Mouse (Mus musculus) lung, postnatal 4 days (tissue): ENCODE measurements around the gene Taok3.

Experiments
- DNase-seq, 2 experiments: peaks; one replicate each; pipeline ENCODE4 v3.0.0; 2021

Taok3 gene

GRCm38 (mm10) chr5:117119777-117120488 is at the start of gene Taok3:
TSS of gene Taok3 (plus strand) at chr5:117120129.
- peak; percentile 99 to 100 for DNase-seq

DNA sequence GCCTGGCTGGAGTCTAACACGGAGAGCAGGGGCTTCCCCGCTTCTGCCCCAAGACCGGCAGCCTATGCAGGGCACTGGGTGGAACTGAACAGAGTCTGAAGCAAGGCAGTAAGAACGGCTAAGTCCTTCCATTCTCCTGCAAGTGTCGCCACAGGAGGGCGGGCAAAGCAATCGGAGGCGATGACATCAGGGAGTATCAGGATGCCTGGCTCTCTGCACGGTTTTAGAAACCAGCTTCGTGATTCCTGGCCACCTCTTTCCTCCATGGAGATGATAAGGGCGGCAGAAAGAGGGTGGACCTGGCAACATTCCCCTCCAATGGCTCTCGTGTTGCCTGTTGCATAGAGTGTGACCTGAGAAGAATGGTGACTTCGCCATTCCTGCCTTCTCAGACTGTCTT is 32.2 kb upstream of the Taok3 start:
- DNase-seq, result no peak

GRCm38 (mm10) chr5:117089147-117089546 is 30.8 kb upstream of the Taok3 start:
- no peak for DNase-seq

DNA sequence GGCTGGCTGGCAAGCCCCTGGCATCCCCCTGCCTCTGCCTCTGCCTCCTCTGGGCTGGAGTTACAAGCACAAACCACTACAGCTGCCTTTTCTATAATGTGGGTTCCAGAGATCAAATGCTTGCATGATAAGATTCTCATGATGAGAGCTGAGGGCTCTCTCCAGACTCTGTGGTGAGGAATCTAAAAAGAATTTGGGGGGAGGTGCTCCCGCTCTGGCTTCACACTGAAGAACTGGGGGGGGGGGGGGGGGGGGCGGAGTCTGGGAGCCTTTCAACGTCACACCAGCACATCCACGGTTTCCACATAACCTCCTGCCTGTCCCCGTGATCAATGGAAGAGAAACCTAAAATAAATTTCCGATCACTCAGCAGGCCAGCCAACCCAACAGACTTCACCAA is 30.1 kb upstream of the Taok3 start:
- DNase-seq, result no peak

GRCm38 (mm10) chr5:117094431-117094830 is 25.5 kb upstream of the Taok3 start:
- peak; percentile 31 to 44 for DNase-seq

GRCm38 (mm10) chr5:117096716-117097115 is 23.2 kb upstream of the Taok3 start:
- peak; percentile 46 to 64 for DNase-seq

GRCm38 (mm10) chr5:117099008-117099407 is 20.9 kb upstream of the Taok3 start:
- no peak for DNase-seq

DNA sequence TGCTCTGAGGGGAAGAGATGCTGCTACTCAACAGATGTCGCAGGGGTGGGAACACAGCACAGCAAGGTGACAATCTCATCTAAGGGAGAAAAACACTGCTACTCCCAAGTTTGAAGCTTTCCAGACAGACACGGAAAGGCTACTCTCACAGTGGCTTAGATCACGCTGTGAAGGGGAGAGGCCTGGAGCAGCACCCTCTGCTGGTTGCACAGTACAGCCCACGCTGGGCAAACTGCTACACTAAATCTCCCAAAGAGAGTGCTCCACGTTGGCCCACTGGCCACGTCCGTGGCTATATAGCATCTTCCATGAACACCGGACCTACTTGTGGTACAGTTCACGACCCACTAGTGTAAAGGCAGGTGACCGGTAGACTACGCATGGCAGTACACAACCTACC is 20.2 kb upstream of the Taok3 start:
- no peak for DNase-seq

GRCm38 (mm10) chr5:117103194-117103929 is 16.6 kb upstream of the Taok3 start:
- no peak for DNase-seq

- DNase-seq, result no peak
These were observed 15.6 kb upstream of the Taok3 start for GRCm38 (mm10) chr5:117104329-117104728.

- DNase-seq, result no peak
These were observed 14.2 kb upstream of the Taok3 start for GRCm38 (mm10) chr5:117105761-117106160.

GRCm38 (mm10) chr5:117108292-117108691 is 11.6 kb upstream of the Taok3 start:
- DNase-seq, result no peak

DNA sequence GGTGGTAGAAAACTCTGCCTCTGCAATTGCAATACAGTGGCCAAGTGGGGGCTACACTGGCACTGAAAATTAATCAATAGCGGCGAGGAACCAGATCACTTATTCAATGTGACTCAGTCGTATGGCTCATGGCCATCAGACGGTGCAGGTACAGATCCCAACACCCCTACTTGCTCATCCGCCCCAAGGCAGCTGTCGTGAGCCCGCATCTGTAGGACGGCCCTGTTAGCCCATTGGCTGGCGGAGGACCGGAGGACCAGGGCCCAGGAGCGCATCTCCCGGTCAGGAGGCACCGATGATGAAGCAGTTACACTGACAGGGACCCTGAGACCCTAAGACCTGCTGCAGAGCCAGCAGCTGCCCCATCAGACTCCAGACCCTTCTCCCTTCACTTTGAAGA is 11.2 kb upstream of the Taok3 start:
- DNase-seq, result no peak

GRCm38 (mm10) chr5:117109522-117109921 is 10.4 kb upstream of the Taok3 start:
- no peak for DNase-seq

- no peak for DNase-seq
These were observed 8.7 kb upstream of the Taok3 start for GRCm38 (mm10) chr5:117111064-117111773.

DNA sequence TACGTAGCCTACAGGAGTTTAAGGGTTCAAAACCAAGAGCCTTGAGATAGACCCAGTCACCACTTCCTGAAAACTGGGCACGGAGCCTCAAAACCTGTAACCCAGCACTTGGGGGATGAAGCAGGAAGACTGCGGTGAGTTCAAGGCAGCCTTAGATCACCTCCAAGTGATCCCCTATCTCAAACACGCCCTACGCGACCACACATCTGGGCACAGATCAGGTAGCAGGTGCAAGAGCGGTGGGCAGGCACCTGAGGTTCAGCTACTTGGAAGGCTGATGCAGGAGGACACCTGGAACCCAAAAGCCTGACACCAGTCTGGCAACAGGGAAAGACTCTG is 8.2 kb upstream of the Taok3 start:
- DNase-seq, result no peak

DNA sequence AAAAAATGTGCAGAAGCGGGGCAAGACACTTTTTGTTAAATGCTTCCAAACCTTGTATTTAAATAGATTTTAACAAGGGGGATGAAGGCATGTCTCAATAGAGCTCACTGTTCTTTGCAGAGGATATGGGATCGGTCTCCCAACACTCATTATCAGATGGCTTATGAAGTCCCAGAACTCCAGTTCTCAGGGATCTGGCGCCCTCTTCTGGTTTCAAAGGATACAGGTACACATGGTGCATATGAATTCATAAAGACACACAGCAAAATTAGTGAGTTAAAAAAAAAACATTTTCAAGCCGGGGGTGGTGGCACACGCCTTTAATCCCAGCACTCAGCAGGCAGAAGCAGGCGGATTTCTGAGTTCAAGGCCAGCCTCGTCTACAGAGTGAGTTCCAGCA is 6.6 kb upstream of the Taok3 start:
- peak in 1 of 2 experiments; percentile 33 for DNase-seq

DNA sequence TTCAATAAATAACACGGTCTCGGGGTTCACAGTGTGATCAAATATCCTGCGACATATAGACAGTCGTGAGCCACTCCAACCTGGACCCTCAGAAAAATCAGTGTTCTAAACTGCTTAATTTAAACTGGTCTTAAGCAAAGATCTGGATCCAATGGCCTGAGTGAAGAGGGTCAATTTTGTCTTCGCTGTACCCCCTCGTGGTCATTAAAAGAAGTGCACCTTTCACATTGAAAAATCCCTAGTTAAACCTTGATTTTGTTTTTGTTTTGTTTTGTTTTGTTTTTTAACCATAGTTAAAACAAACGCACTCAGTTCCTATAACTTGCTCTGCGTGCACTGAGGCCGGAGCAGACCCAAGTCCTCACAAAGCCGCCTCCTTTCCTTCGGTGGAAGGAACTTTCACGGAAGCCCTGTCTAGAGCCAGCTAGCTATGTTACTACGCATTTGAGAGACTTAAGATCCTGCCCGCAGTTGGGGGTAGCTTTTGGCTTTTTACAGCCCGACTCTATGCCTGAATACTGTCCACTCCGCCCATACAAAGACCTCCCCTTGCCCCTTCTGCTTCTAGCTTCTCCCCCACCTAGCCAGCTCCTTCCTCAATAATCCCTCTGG is 5.2 kb upstream of the Taok3 start:
- peak in 1 of 2 experiments; percentile 31 for DNase-seq

- DNase-seq, result peak in 1 of 2 experiments; percentile 47
These were observed 4.6 kb upstream of the Taok3 start for GRCm38 (mm10) chr5:117115193-117115767.

DNA sequence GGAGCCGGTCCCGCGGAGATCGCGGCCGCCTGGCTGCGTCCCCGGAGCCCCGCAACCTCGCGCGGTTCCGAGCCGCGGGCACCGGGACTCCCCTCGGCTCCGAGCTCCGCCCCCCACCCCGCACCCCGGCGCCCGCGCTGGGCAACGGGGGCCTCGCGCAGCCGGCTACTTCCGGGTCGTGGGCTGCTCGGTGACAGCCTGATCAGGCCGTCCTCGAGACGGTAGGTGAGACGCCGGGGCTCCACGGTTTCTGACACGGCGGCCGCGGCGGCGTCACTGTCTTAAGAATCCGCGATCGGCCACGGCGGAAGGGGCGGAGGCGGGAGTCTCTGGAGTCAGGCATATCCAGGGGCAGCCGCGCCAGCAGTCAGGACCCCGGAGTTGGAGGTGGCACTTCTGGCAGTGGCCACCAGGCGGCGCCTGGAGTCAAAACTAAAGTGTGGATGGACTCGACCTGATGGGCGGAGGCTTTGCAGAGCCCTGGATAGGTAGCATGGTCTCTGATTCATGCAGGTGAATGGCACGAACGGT is 4.0 kb upstream of the Taok3 start, which contains the start of gene Suds3:
Gene Suds3 (minus strand): TSS at position 278 of the 531 bp plus-strand sequence.
- peak; percentile 93 to 97 for DNase-seq

- DNase-seq, result no peak
These were observed 3.3 kb upstream of the Taok3 start for GRCm38 (mm10) chr5:117116660-117117059.

DNA sequence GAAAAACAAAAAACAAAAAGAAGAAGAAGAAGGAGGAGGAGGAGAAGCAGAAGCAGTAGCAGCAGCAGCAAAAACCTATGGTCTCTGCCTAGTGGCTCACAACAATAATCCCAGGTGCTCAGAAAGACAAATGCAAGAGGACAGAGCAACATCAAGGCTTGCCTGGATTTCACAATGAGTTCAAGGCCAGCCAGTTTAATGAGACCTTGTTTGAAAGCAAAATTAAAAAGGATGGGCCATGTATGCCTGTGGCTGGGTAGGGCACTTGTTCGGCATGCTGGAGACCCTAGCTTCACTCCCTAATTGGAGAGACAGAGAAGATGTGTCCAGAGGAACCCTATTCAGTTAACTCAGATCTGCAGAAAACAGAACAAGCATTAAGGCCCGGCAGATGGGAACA is 2.7 kb upstream of the Taok3 start:
- no peak for DNase-seq

DNA sequence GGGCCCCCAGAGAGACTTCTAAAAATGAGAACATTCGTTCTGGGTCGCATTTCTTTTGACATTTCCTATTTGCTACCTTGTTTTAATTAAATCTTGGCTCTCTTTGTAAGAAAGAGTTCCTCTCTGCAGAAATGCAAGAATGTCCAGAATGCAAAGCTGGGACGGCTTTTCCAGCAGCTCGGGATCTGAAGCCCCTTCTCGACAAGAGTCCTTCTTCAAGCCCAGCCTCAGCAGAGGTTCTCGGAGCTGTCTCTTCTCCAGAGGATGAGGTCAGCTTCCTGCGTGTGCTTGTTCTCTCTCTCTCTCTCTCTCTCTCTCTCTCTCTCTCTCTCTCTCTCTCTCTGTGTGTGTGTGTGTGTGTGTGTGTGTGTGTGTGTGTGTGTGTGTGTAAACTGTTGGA is 2.2 kb upstream of the Taok3 start:
- no peak for DNase-seq
